Mouse (Mus musculus): ENCODE results near the gene Lsm3.

The Lsm3 gene

DNA sequence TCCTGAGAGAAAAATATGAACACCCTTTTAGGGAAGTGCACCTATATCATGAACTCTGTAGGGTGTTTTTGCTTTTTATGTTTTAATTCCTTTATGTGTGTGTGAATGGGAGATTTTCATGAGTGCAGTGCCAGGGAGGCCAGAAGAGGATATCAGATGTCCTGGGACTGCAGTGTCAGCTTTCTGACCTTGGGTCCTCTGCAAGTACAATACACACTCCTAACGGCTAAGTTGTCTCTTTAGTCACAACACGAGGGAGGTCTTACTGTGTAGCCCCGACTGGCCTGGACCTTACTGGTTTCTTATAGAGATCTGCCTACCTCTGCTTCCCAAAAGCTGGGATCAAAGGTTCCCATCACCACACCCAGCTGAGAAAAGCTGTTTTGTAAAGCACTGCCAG lies 37.0 kb downstream of the Lsm3 start:
- no peak for DNase-seq (ENCODE audit: low read depth, low spot score)

GRCm38 (mm10) chr6:91558565-91558964 lies 42.8 kb downstream of the Lsm3 start:
- DNase-seq (ENCODE audit: low read depth, low spot score) = no peak

- DNase-seq (ENCODE audit: low read depth, low spot score) = peak; percentile 77
Observed at GRCm38 (mm10) chr6:91559371-91559770, 43.6 kb downstream of the Lsm3 start.

GRCm38 (mm10) chr6:91560186-91560585 lies 44.5 kb downstream of the Lsm3 start:
- DNase-seq (ENCODE audit: low read depth, low spot score) = no peak

- no peak for DNase-seq (ENCODE audit: low read depth, low spot score)
Observed at GRCm38 (mm10) chr6:91563031-91563430, 47.3 kb downstream of the Lsm3 start.

GRCm38 (mm10) chr6:91566407-91566806 lies 50.7 kb downstream of the Lsm3 start:
- DNase-seq (ENCODE audit: low read depth, low spot score) = no peak
